In the genomic region with DNA sequence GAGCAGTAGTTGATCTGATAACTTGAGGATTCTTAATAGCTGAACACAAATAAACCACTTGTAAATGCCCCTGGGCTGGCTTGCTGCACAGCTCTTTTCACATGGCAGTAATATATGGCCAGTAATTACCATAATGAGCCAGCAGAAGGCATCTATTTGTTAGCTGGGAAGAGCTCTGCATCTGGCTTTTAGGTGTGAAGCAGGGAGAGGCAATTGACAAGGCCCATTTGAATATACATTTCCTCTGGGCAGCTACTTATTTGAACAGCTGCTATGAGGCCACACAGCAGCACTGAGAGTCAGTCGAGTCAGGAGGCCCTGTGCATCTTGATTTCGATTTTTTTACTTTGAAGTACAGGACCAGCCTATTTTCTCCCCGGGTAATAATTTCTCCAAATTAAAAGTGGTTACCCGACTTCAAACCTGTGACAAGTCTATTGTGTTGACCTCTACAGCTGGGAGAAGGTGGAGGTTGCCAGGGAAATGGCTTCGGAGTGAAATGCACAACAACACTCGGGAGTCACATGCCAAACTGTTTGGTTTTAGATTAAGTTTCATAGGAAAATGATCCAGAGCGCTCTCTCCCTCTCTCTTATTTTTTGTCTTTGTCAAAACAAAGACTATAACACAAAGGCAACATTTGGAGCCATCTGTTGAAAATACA, we compare ENCODE assay signal across 11 mouse cellular contexts.
DNase-seq lines count a peak whose midpoint lies in the region; ATAC-seq and TF ChIP-seq lines count a peak whose summit lies in the region.
"Had no signal": no experiment of that assay in that cellular context is flagged by ENCODE, and none has a peak within 500 bp of the region (broad histone marks: within the 10 kb centered on the region; RNA-seq: fewer than 3 reads in every experiment).

No protein-coding gene starts in this region.

- intact Hi-C loops in left cerebral cortex, postnatal 14 days (cut with DNase I) = no loop called here

- H3K27me3 ChIP-seq in forebrain, embryonic 16.5 days (replicated peaks; ENCODE audit: control insufficient read depth, insufficient read depth, low read length) = no peaks in the 10 kb centered on the region
- no peaks in the 10 kb centered on the region for H3K27me3 ChIP-seq in limb, embryonic 11.5 days (ENCODE audit: control insufficient read depth, insufficient read depth, low read length)
- no peaks in the 10 kb centered on the region for H3K27me3 ChIP-seq in stomach, embryonic 15.5 days (replicated peaks)

- H3K36me3 ChIP-seq in forebrain, embryonic 16.5 days (ENCODE audit: control insufficient read depth, insufficient read depth) = no peaks in the 10 kb centered on the region
- no peaks in the 10 kb centered on the region for H3K36me3 ChIP-seq in limb, embryonic 11.5 days (ENCODE audit: control insufficient read depth, insufficient read depth, low read length)
- no peaks in the 10 kb centered on the region for H3K36me3 ChIP-seq in stomach, embryonic 15.5 days

- no peak for DNase-seq in layer of hippocampus, adult 2 months (ENCODE audit: low spot score in 2 of 2)
- DNase-seq in layer of hippocampus, adult 18-20 months (ENCODE audit: low spot score in 2 of 2) = no peak
- DNase-seq in limb, embryonic 11.5 days (ENCODE audit: low spot score) = peak; percentile 41
- DNase-seq in right cerebral cortex, postnatal 4 days = no peak
- no peak for DNase-seq in MN1 (ENCODE audit: low spot score)
- no peak for DNase-seq in left cerebral cortex, postnatal 14 days (ENCODE audit: low spot score in 2 of 2)
- DNase-seq: cerebellum, postnatal 25 days; gastrocnemius, postnatal 25 days; liver had no signal

- ATAC-seq in forebrain, embryonic 16.5 days = peak; percentile 69
- peak; percentile 32; the same call in 1 of the 2 replicates for ATAC-seq in limb, embryonic 11.5 days (ENCODE audit: insufficient number of reproducible peaks, low FRiP score, low TSS enrichment, low read depth)
- ATAC-seq in stomach, embryonic 15.5 days (ENCODE audit: insufficient read depth, low FRiP score, low read depth) = peak; percentile 58; the same call in 1 of the 2 replicates

- H3K27ac ChIP-seq in layer of hippocampus, adult 2 months = no peak overlapping the region
- H3K27ac ChIP-seq in forebrain, embryonic 16.5 days (ENCODE audit: low read length) = no peak overlapping the region
- H3K27ac ChIP-seq in limb, embryonic 11.5 days (replicated peaks; ENCODE audit: low read depth, low read length) = no peak overlapping the region
- H3K27ac ChIP-seq in stomach, embryonic 15.5 days = no peak overlapping the region

- peaks cover 18% of the 10 kb centered on the region for H3K4me1 ChIP-seq in forebrain, embryonic 16.5 days (replicated peaks; ENCODE audit: control insufficient read depth, insufficient read depth, low read length)
- H3K4me1 ChIP-seq in limb, embryonic 11.5 days (ENCODE audit: control insufficient read depth, insufficient read depth, low read length) = peaks cover 15% of the 10 kb centered on the region
- no peaks in the 10 kb centered on the region for H3K4me1 ChIP-seq in stomach, embryonic 15.5 days

- no peaks in the 10 kb centered on the region for H3K9me3 ChIP-seq in forebrain, embryonic 16.5 days (ENCODE audit: control insufficient read depth, low read length)
- H3K9me3 ChIP-seq in limb, embryonic 11.5 days (ENCODE audit: control insufficient read depth, low read length) = no peaks in the 10 kb centered on the region
- no peaks in the 10 kb centered on the region for H3K9me3 ChIP-seq in stomach, embryonic 15.5 days

- 9% methylated on average over 7 of the region's 7 CpGs for WGBS in forebrain, embryonic 16.5 days
- WGBS in limb, embryonic 11.5 days = 10% methylated on average over 7 of the region's 7 CpGs
- 14% methylated on average over 7 of the region's 7 CpGs for WGBS in stomach, embryonic 15.5 days

- peak; percentile 36 for TF ChIP-seq CTCF in layer of hippocampus, adult 2 months (conservative IDR thresholded peaks at IDR 0.05)

- no peak overlapping the region for H3K4me3 ChIP-seq in layer of hippocampus, adult 2 months
- no peak overlapping the region for H3K4me3 ChIP-seq in forebrain, embryonic 16.5 days (replicated peaks; ENCODE audit: low read length)
- H3K4me3 ChIP-seq in limb, embryonic 11.5 days (ENCODE audit: low read depth, low read length) = no peak overlapping the region
- no peak overlapping the region for H3K4me3 ChIP-seq in stomach, embryonic 15.5 days (replicated peaks)

- H3K4me2 ChIP-seq in forebrain, embryonic 16.5 days (ENCODE audit: low read length) = no peak overlapping the region
- H3K4me2 ChIP-seq in limb, embryonic 11.5 days (ENCODE audit: low read depth, severe bottlenecking) = no peak overlapping the region
- no peak overlapping the region for H3K4me2 ChIP-seq in stomach, embryonic 15.5 days

- no peak overlapping the region for H3K9ac ChIP-seq in forebrain, embryonic 16.5 days (replicated peaks; ENCODE audit: low read depth, low read length)
- H3K9ac ChIP-seq in limb, embryonic 11.5 days (ENCODE audit: low read length) = no peak overlapping the region
- H3K9ac ChIP-seq in stomach, embryonic 15.5 days = no peak overlapping the region
